Mouse (Mus musculus) kidney, adult 9 months (tissue): ENCODE data around the gene Ctag2.

Experiments
- DNase-seq: peaks from one replicate; pipeline ENCODE4 v3.0.0; 2022

The Ctag2 gene

GRCm38 (mm10) chrX:65047344-65047743, at the start of gene Ctag2:
TSS of gene Ctag2 (plus strand) at chrX:65047644.
- no peak for DNase-seq
